Mouse (Mus musculus) induced T-regulatory cell, adult 2 months (primary cell): Measurements from ENCODE around the gene Slc9a3r2.
"Not testable (repeated sequence)": the region's sequence is repeated elsewhere in the genome, so short reads cannot be mapped to it uniquely, and the experiment has no call there.

Experiments used
- DNase-seq: peaks from one replicate; pipeline ENCODE4 v3.0.0-alpha.2; 2012; ENCODE audit warnings: low read depth

Gene Slc9a3r2

GRCm38 (mm10) chr17:24667011-24667410 lies 16.9 kb upstream of the Slc9a3r2 start:
- not testable (repeated sequence) for DNase-seq

GRCm38 (mm10) chr17:24658017-24658758 lies 8.1 kb upstream of the Slc9a3r2 start, which contains the start of gene Npw:
Gene Npw, minus strand, starts transcription at chr17:24658457.
- DNase-seq = peak; percentile 54

GRCm38 (mm10) chr17:24654969-24655368 lies 4.8 kb upstream of the Slc9a3r2 start:
- no peak for DNase-seq

- peak; percentile 88 for DNase-seq
These were observed 4.0 kb upstream of the Slc9a3r2 start for GRCm38 (mm10) chr17:24653967-24654710.

- DNase-seq = no peak
These were observed 1.7 kb upstream of the Slc9a3r2 start for GRCm38 (mm10) chr17:24651835-24652234.

GRCm38 (mm10) chr17:24650766-24651165 lies 639 bp upstream of the Slc9a3r2 start:
- DNase-seq = no peak

- DNase-seq = peak; percentile 34
These were observed 502 bp downstream of the Slc9a3r2 start for GRCm38 (mm10) chr17:24649581-24650069.

- no peak for DNase-seq
These were observed 1.3 kb downstream of the Slc9a3r2 start for GRCm38 (mm10) chr17:24648731-24649377.

GRCm38 (mm10) chr17:24647493-24647892 lies 2.6 kb downstream of the Slc9a3r2 start:
- no peak for DNase-seq

- DNase-seq = no peak
These were observed 3.7 kb downstream of the Slc9a3r2 start for GRCm38 (mm10) chr17:24646381-24646780.

GRCm38 (mm10) chr17:24645916-24646315 lies 4.2 kb downstream of the Slc9a3r2 start:
- no peak for DNase-seq

- DNase-seq = no peak
These were observed 5.0 kb downstream of the Slc9a3r2 start for GRCm38 (mm10) chr17:24644875-24645721.

- no peak for DNase-seq
These were observed 6.0 kb downstream of the Slc9a3r2 start for GRCm38 (mm10) chr17:24644030-24644715.

GRCm38 (mm10) chr17:24642791-24643343 lies 7.3 kb downstream of the Slc9a3r2 start:
- no peak for DNase-seq

GRCm38 (mm10) chr17:24641944-24642343 lies 8.2 kb downstream of the Slc9a3r2 start:
- no peak for DNase-seq

- no peak for DNase-seq
These were observed 9.5 kb downstream of the Slc9a3r2 start for GRCm38 (mm10) chr17:24640581-24640980.

- no peak for DNase-seq
These were observed 10.0 kb downstream of the Slc9a3r2 start for GRCm38 (mm10) chr17:24640119-24640518.

GRCm38 (mm10) chr17:24639571-24639988 lies 10.5 kb downstream of the Slc9a3r2 start:
- no peak for DNase-seq

GRCm38 (mm10) chr17:24638840-24639239 lies 11.3 kb downstream of the Slc9a3r2 start:
- DNase-seq = no peak

GRCm38 (mm10) chr17:24638214-24638613 lies 11.9 kb downstream of the Slc9a3r2 start:
- DNase-seq = no peak
